In genomic region chr17:32445016-32445415, GRCm38 (mm10) we compare ENCODE assay signal across 10 mouse cellular contexts. TPM values are rescaled to one million over a fixed set of nuclear protein-coding genes. Genes with fewer than 3 reads are reported as not detected.
DNase-seq lines count a peak whose midpoint lies in the region.
"Had no signal": no experiment of that assay in that cellular context is flagged by ENCODE, and none has a peak within 500 bp of the region (broad histone marks: within the 10 kb centered on the region; RNA-seq: fewer than 3 reads in every experiment).

No protein-coding gene starts in this region.

- peak; percentile 4 for DNase-seq in left cerebral cortex, postnatal 4 days
- no peak for DNase-seq in left cerebral cortex, adult 9 months (ENCODE audit: low spot score in 2 of 2)
- peak; percentile 85 for DNase-seq in NIH3T3 (ENCODE audit: low read depth)
- DNase-seq in fibroblast of lung, adult 2 months (ENCODE audit: low read depth), result peak; percentile 53
- DNase-seq in heart, postnatal 25 days (ENCODE audit: low spot score), result peak; percentile 39
- DNase-seq in right cerebral cortex, postnatal 4 days, result no peak
- no peak for DNase-seq in cerebellum, adult 11 months
- DNase-seq: cerebellum, adult 18-20 months; kidney, postnatal 14 days; thymus, postnatal 36 days had no signal

- intact Hi-C loops in left cerebral cortex, postnatal 4 days (cut with DNase I), result no loop called here
- intact Hi-C loops in heart, postnatal 25 days (cut with DNase I), result no loop called here

RNA-seq across cellular contexts. Expression of gene Cyp4f39, which starts 7.5 kb away (rescaled TPM):
- total RNA-seq in left cerebral cortex, postnatal 4 days (2021), result 1 to 10 TPM in 1 of 2 experiments, under 1 TPM in 1; 0.54 to 1.2 TPM
- total RNA-seq in heart, postnatal 25 days (2021), result under 1 TPM in 1 of 2 experiments, not detected in 1; 0.18 TPM

RNA-seq across cellular contexts. Expression of gene Pglyrp2, which starts 21.0 kb away (rescaled TPM):
- total RNA-seq in left cerebral cortex, postnatal 4 days (2021), result not detected
- under 1 TPM; 0.16 to 0.20 TPM for total RNA-seq in heart, postnatal 25 days (2021)

RNA-seq across cellular contexts. Expression of gene Rasal3, which starts 41.6 kb away (rescaled TPM):
- 1 to 10 TPM; 1.5 to 1.9 TPM for total RNA-seq in left cerebral cortex, postnatal 4 days (2021)
- 1 to 10 TPM in 1 of 2 experiments, under 1 TPM in 1; 0.91 to 1.3 TPM for total RNA-seq in heart, postnatal 25 days (2021)

RNA-seq across cellular contexts. Expression of gene Wiz, which starts 55.8 kb away (rescaled TPM):
- total RNA-seq in left cerebral cortex, postnatal 4 days (2021), result 100 to 1,000 TPM; 114 to 122 TPM
- 10 to 100 TPM; 18.1 to 20.2 TPM for total RNA-seq in heart, postnatal 25 days (2021)

Comparison
In these comparisons a context has a peak if more than half of its experiments do, and no peak if none do; other contexts are left out.
1. DNase-seq: peak in left cerebral cortex, postnatal 4 days (single experiment), NIH3T3 (single experiment), fibroblast of lung, adult 2 months (single experiment) and heart, postnatal 25 days (single experiment); none in left cerebral cortex, adult 9 months (0 of 2), right cerebral cortex, postnatal 4 days (single experiment) and cerebellum, adult 11 months (single experiment).